Mouse (Mus musculus) neural tube, embryonic 14.5 days (tissue): Measurements from ENCODE around the gene Cdc34. TPM values are rescaled to one million over a fixed set of nuclear protein-coding genes. Genes with fewer than 3 reads are reported as not detected.

Experiments
- ATAC-seq: fragments of 200-750 bp; cut with Nextera tagmentation; 2 replicates; pipeline ENCODE4 v1.8.0; 2017; ENCODE audit warnings: low read depth, mild to moderate bottlenecking, moderate TSS enrichment, moderate library complexity
- H3K27ac ChIP-seq: fragments of 300-500 bp; sonication (generic); 2 replicates; pipeline ENCODE4 v1.5.1; 2014; ENCODE audit warnings: low read depth, mild to moderate bottlenecking, control low read depth, low read length, moderate library complexity, mixed read lengths
- H3K27me3 ChIP-seq: fragments of 300-500 bp; sonication (generic); 2 replicates; pipeline ENCODE4 v1.6.1; 2014; ENCODE audit warnings: low read length; ENCODE audit not compliant: control insufficient read depth, insufficient read depth
- H3K36me3 ChIP-seq: fragments of 300-500 bp; sonication (generic); 2 replicates; pipeline ENCODE4 v1.6.1; 2014; ENCODE audit warnings: low read length, mixed read lengths; ENCODE audit not compliant: control insufficient read depth, insufficient read depth
- H3K4me1 ChIP-seq: fragments of 300-500 bp; sonication (generic); 2 replicates; pipeline ENCODE4 v1.6.1; 2014; ENCODE audit warnings: low read length; ENCODE audit not compliant: control insufficient read depth, insufficient read depth
- H3K4me2 ChIP-seq: fragments of 300-500 bp; sonication (generic); 2 replicates; pipeline ENCODE4 v1.6.1; 2014; ENCODE audit warnings: mild to moderate bottlenecking, low read depth, low read length, control low read depth
- H3K4me3 ChIP-seq: fragments of 300-500 bp; sonication (generic); 2 replicates; pipeline ENCODE4 v1.5.1; 2014; ENCODE audit warnings: low read depth, low read length, control low read depth, mixed read lengths
- H3K9ac ChIP-seq: fragments of 300-500 bp; sonication (generic); replicated peaks from 2 replicates; pipeline ENCODE4 v1.6.1; 2014; ENCODE audit warnings: low read depth, mild to moderate bottlenecking, control low read depth, low read length, mixed read lengths
- H3K9me3 ChIP-seq: fragments of 300-500 bp; sonication (generic); 2 replicates; pipeline ENCODE4 v1.6.1; 2016; ENCODE audit warnings: low read length; ENCODE audit not compliant: control insufficient read depth
- WGBS: fragments of 180-500 bp; shearing (Covaris S2); extraction: QIAGEN DNeasy Blood & Tissue Kit; methylation state at CpG from one replicate; pipeline ENCODE4 v1.1.7; 2014; 5-methylcytosine and 5-hydroxymethylcytosine counted together
- polyA plus RNA-seq: library from polyadenylated mRNA; unstranded; fragments of >200 nt; fragmentation: Nextera tagmentation; extraction: Ambion mirVana; gene quantifications from 2 replicates; pipeline ENCODE4 v1.2.1, GENCODE M21; 2014

Gene Cdc34
- polyA plus RNA-seq, 1 experiment from 2014 or later = 69.7 TPM

DNA sequence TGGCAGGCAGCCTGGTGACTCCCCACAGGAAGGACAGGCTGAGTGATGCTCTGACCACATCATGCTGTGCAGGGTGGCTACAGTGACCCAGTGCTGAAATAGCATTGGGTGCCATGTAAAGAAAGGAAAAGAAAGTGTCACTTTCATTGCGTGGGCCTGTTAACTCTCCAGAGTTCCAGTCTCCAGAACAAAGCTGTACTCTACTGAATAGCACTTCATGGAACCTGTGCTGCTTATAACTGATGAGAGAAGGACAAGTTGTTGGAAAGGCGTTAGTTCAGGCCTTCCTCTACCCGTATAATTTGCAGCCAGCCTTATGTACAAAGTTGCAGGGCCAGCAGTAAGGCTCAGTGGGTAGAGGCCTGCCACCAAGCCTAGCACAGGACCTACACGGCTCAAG is 6.7 kb downstream of the Cdc34 start, which contains the start of gene Gzmm:
Gene Gzmm (plus strand): TSS at position 301 of the 400 bp plus-strand sequence.
- H3K27me3 ChIP-seq = no peaks in the 10 kb centered on the region
- 83% methylated on average over 4 of the region's 4 CpGs for WGBS
- H3K9me3 ChIP-seq = no peaks in the 10 kb centered on the region
- no peak within 1 kb of the TSS for H3K4me3 ChIP-seq
- no peak for ATAC-seq
- peaks cover 3% of the 10 kb centered on the region for H3K4me1 ChIP-seq
- H3K9ac ChIP-seq = no peak within 1 kb of the TSS
- H3K27ac ChIP-seq = no peak within 1 kb of the TSS
- H3K4me2 ChIP-seq = no peak within 1 kb of the TSS
- peaks cover 34% of the 10 kb centered on the region for H3K36me3 ChIP-seq

DNA sequence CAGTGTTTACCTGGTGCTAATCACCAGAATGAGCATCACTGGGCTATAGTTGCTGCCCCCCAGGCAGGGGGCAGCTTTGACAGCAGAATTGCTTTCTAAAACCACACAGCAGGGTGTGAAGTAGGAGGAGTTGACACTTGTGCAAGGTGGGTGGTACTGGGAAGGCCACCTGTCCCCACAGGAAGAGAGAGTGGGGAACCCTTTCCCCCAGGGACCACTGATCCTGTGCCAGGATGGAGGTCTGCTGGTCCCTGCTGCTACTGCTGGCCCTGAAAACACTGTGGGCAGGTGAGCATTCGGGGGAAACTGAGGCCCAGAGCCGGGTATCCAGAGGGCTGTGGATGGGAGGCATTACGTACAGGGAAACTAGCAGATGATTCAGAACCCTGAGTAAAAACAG is 7.2 kb downstream of the Cdc34 start:
- no peaks in the 10 kb centered on the region for H3K9me3 ChIP-seq
- ATAC-seq = no peak
- no peaks in the 10 kb centered on the region for H3K4me1 ChIP-seq
- H3K9ac ChIP-seq = no peak overlapping the region
- no peak overlapping the region for H3K27ac ChIP-seq
- H3K36me3 ChIP-seq = peaks cover 34% of the 10 kb centered on the region
- WGBS = 94% methylated on average over 3 of the region's 3 CpGs
- no peak overlapping the region for H3K4me3 ChIP-seq
- H3K4me2 ChIP-seq = no peak overlapping the region
- H3K27me3 ChIP-seq = no peaks in the 10 kb centered on the region

DNA sequence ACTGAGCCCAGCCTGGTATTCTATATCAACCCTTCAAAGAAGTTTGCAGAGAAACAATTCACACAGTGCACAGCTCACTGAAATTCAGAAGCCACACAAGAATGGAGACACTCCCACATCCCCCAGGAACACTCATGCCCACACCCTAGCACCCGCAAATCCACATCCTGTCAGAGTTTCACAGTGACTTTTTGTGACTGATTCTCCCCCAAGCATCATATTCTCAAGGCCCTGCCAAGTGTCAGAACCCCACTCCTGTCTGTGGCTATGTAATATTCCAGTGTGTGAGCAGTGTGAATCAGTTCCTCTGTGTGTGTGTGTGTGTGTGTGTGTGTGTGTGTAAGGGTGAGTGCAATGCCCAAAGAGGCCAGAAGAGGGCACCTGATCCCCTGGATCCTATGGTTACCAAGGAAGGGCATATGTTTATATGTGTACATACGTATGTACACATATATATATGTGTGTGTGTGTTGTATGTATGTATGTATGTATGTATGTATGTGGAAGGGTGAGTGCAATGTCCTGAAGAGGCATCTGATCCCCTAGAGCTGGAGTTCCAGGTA is 10.1 kb downstream of the Cdc34 start:
- Histone ChIP-seq H3K36me3 (peaks cover 13% of the 10 kb centered on the region), H3K27ac (no peak overlapping the region), H3K4me3 (no peak overlapping the region), H3K4me2 (no peak overlapping the region), H3K9me3 (no peaks in the 10 kb centered on the region), H3K4me1 (no peaks in the 10 kb centered on the region), H3K27me3 (no peaks in the 10 kb centered on the region), H3K9ac (no peak overlapping the region)
- no peak for ATAC-seq
- WGBS = 100% methylated on average over 2 of the region's 2 CpGs

DNA sequence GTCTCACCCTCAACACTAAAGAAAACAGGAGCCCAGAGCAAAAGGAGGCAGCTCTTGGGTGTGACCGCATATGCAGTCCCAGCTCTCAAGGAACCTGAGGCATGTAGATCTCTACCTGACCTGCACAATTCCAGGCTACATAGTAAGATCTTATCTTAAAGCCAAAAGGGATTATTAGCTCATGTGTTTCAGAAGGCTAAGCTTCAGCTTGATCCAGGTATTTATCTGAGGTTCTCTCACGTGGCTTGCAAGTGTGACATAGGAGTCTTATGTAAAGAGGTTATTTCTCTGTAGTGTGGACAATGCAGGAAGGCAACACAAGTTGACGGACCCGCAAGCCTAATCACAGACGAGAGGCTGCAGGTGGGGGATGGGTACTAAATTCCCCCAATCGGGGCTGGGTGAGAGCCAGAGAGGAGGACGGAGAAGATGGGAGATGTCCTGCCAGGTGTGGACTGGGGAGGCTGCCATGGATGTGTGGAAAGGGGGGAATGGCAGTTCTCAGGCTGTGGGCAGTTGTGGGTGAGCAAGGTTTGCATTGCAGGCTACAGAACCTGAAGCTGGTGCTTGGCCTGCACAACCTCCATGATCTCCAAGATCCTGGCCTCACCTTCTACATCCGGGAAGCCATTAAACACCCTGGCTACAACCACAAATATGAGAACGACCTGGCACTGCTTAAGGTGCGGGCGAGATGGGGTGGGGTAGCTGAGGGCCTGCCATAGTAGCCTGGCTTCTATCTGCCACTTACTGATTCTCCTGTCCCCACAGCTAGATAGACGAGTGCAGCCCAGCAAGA is 11.8 kb downstream of the Cdc34 start:
- Histone ChIP-seq H3K27ac (no peak overlapping the region), H3K36me3 (no peaks in the 10 kb centered on the region; the same call in 1 of the 2 replicates), H3K4me3 (no peak overlapping the region), H3K4me1 (no peaks in the 10 kb centered on the region), H3K9me3 (no peaks in the 10 kb centered on the region), H3K27me3 (no peaks in the 10 kb centered on the region), H3K4me2 (no peak overlapping the region), H3K9ac (no peak overlapping the region)
- WGBS = 75% methylated on average over 12 of the region's 12 CpGs
- no peak for ATAC-seq

DNA sequence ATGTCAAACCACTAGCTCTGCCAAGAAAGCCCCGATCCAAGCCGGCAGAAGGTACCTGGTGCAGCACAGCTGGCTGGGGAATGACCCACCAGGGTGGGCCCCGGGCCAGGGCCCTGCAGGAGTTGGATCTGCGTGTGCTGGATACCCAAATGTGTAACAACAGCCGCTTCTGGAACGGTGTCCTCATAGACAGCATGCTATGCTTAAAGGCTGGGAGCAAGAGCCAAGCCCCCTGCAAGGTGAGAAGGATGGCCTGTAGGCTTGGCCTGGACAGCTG is 12.3 kb downstream of the Cdc34 start:
- no peak overlapping the region for H3K4me2 ChIP-seq
- H3K9me3 ChIP-seq = no peaks in the 10 kb centered on the region
- H3K36me3 ChIP-seq = no peaks in the 10 kb centered on the region; the same call in 1 of the 2 replicates
- WGBS = 89% methylated on average over 6 of the region's 6 CpGs
- no peaks in the 10 kb centered on the region for H3K4me1 ChIP-seq
- no peak for ATAC-seq
- no peak overlapping the region for H3K9ac ChIP-seq
- no peaks in the 10 kb centered on the region for H3K27me3 ChIP-seq
- H3K4me3 ChIP-seq = no peak overlapping the region
- no peak overlapping the region for H3K27ac ChIP-seq

DNA sequence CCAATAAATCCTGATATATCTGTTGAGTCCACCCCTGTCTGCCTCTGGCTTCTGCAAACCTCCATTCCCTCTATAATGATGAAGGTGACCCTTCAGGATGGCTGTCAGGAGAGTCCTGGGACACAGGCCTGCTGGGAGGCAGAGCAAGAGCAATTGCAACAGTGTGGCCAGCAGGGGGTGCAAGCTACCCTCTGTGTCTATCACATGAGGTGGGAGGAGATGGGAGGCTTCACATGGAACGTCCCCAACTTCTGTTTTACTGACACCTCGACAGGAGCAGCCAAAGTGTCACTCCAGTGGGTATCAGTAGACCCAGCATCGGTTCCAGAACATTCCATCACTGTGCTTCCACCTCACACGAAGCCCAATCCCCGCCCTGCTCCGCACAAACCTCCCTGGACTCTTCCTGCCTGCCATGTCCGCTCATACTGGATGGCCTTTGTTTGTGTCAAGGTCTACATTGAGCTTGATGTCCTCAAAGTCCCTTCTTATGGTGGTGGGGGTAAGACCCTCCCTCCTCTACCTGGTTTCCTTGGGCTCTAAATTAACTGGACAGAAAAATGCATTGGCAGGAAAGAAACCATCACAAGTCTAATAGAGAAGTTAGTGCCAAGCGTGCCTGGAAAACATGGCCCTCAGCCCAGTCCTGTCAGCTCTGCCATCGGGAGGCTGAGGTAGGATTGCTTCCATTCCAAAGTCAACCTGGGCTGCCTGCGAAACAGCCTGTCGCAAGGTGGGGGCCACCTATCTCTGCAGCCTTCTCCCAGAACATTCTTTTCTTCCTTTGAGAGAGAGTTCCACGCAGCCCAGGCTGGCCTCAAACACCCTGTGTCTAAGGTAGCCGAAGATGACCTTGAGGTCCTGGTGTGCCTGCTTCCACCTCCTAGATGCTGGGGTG is 13.5 kb downstream of the Cdc34 start:
- WGBS = 66% methylated on average over 13 of the region's 13 CpGs
- no peaks in the 10 kb centered on the region for H3K36me3 ChIP-seq
- H3K9ac ChIP-seq = no peak overlapping the region
- ATAC-seq = 0 out of 2 replicates have a peak, but pooled peaks have one; percentile 9
- no peak overlapping the region for H3K27ac ChIP-seq
- H3K4me3 ChIP-seq = no peak overlapping the region
- no peaks in the 10 kb centered on the region for H3K4me1 ChIP-seq
- H3K4me2 ChIP-seq = no peak overlapping the region
- no peaks in the 10 kb centered on the region for H3K27me3 ChIP-seq
- H3K9me3 ChIP-seq = no peaks in the 10 kb centered on the region

DNA sequence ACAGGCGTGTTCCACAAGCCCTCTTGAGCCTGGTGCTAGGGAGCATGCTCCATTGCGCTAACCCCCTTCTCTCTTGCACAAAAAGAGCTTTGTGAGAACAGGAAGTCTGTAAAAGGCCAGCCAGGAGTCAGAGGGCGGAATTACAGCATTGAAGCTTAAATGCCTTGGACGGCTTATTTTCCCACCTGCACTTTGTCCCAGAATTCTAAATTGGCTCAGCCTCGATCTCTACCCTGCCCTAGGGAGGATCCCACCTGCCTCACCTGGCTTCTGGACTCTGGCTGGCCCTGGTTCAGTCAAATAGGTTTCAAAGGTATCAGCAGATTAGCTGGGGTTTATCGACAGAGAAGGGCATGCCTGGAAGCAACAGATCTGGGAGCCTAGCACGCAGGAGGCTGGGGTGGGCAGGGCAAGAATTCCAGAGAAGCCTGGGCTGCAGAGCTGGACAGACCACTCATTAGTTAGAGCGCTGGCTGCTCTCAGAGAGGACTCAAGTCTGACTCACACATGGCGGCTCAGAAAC is 14.2 kb downstream of the Cdc34 start:
- no peak for ATAC-seq
- Histone ChIP-seq H3K36me3 (no peaks in the 10 kb centered on the region), H3K27me3 (no peaks in the 10 kb centered on the region), H3K4me3 (no peak overlapping the region), H3K9me3 (no peaks in the 10 kb centered on the region), H3K4me1 (no peaks in the 10 kb centered on the region), H3K4me2 (no peak overlapping the region), H3K27ac (no peak overlapping the region), H3K9ac (no peak overlapping the region)
- WGBS = 63% methylated on average over 9 of the region's 9 CpGs

DNA sequence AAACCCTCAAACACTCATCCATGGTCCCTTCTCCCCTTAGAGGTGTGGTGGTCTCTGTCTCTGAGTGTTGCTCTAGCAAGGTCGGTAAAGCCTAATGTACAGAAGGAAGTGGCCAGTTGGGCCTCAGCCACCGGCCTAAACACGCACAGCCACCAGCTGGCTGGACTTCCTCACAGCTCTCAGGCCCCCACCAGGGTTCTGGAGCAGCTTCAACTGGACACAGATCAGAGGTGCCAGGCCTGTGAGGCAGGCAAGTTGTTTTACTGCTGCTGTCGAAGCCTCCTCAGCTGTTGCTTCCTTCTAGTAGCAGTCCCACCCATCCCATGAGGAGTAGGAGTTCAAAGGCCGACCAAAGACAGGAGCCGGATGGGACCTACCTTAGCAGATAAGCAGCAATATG is 15.9 kb downstream of the Cdc34 start:
- Histone ChIP-seq H3K4me3 (no peak overlapping the region), H3K36me3 (no peaks in the 10 kb centered on the region), H3K4me1 (no peaks in the 10 kb centered on the region), H3K4me2 (no peak overlapping the region), H3K27ac (no peak overlapping the region), H3K9ac (no peak overlapping the region), H3K9me3 (no peaks in the 10 kb centered on the region), H3K27me3 (no peaks in the 10 kb centered on the region)
- WGBS = 83% methylated on average over 6 of the region's 6 CpGs
- no peak for ATAC-seq

DNA sequence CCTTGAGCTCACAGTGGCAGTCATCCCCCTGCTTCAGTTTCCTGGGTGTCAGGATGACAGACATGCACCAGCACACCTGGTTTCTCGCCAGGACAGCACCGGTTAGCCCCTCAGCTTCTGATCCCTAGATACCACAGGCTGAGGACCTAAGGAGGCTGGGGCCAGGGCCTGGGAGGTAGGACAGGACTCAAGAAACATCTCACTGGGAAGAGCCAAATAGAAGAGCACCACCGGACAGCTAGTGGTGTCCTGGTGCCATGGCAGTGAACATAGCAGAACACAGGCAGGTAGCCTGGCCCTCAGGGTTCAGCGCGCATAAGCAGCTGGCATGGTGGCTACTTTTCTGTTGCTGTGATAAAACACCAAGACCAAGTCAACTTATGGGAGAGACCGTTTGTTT is 16.5 kb downstream of the Cdc34 start:
- 92% methylated on average over 6 of the region's 6 CpGs for WGBS
- Histone ChIP-seq H3K4me1 (no peaks in the 10 kb centered on the region), H3K4me2 (no peak overlapping the region), H3K4me3 (no peak overlapping the region), H3K27me3 (no peaks in the 10 kb centered on the region), H3K9ac (no peak overlapping the region), H3K27ac (no peak overlapping the region), H3K9me3 (no peaks in the 10 kb centered on the region), H3K36me3 (no peaks in the 10 kb centered on the region)
- no peak for ATAC-seq
